Mouse (Mus musculus) MEL (cell line): ENCODE measurements around the gene Cmklr1. TPM values are rescaled to one million over a fixed set of nuclear protein-coding genes. Genes with fewer than 3 reads are reported as not detected.

Experiments
- DNase-seq: peaks from one replicate; pipeline ENCODE4 v3.0.0; 2011; ENCODE audit warnings: low read depth, low spot score
- H3K27ac ChIP-seq: 2 replicates; pipeline ENCODE4 v1.5.1; 2012; ENCODE audit warnings: low read depth, mild to moderate bottlenecking, control low read depth, low read length, moderate library complexity; ENCODE audit not compliant: control insufficient read depth
- H3K27me3 ChIP-seq, 2 experiments: fragments of 150-350 bp in 1 of 2; sonication (generic) in 1 of 2; 2 replicates each; pipeline ENCODE4 v1.6.1; 2012; ENCODE audit warnings: low read length in 2 of 2, mild to moderate bottlenecking in 2 of 2, improper control_type of control experiment in 1 of 2, moderate library complexity in 1 of 2; ENCODE audit not compliant: insufficient read depth in 2 of 2, control insufficient read depth in 1 of 2
- H3K36me3 ChIP-seq, 2 experiments: 2 replicates each; pipeline ENCODE4 v1.6.1; 2012 to 2014; ENCODE audit warnings: low read length in 2 of 2, improper control_type of control experiment in 1 of 2, inconsistent platforms in 1 of 2, mild to moderate bottlenecking in 1 of 2; ENCODE audit not compliant: insufficient read depth in 2 of 2, control insufficient read depth in 1 of 2
- H3K4me1 ChIP-seq, 2 experiments: fragments of 150-350 bp in 1 of 2; sonication (generic) in 1 of 2; 2 replicates each; pipeline ENCODE4 v1.6.1; 2012; ENCODE audit warnings: low read length in 2 of 2, improper control_type of control experiment in 1 of 2, mild to moderate bottlenecking in 1 of 2; ENCODE audit not compliant: insufficient read depth in 2 of 2, control insufficient read depth in 1 of 2
- H3K4me3 ChIP-seq, 2 experiments: fragments of 150-350 bp in 1 of 2; sonication (generic) in 1 of 2; 2 replicates each; pipeline ENCODE4 v1.5.1; 2012; ENCODE audit warnings: low read depth in 2 of 2, low read length in 2 of 2, mild to moderate bottlenecking in 2 of 2, moderate library complexity in 2 of 2, control low read depth in 1 of 2, improper control_type of control experiment in 1 of 2; ENCODE audit not compliant: control insufficient read depth in 1 of 2, insufficient read depth in 1 of 2
- H3K79me2 ChIP-seq: 2 replicates; pipeline ENCODE4 v1.6.1; 2012; ENCODE audit warnings: mild to moderate bottlenecking, low read length, moderate library complexity; ENCODE audit not compliant: control insufficient read depth, poor library complexity, insufficient read depth
- H3K9ac ChIP-seq: 2 replicates; pipeline ENCODE4 v1.6.1; 2012; ENCODE audit warnings: low read depth, mild to moderate bottlenecking, control low read depth, low read length, moderate library complexity; ENCODE audit not compliant: control insufficient read depth, poor library complexity, severe bottlenecking
- H3K9me3 ChIP-seq: fragments of 150-350 bp; sonication (generic); replicated peaks from 2 replicates; pipeline ENCODE4 v1.6.1; 2012; ENCODE audit warnings: mild to moderate bottlenecking, low read length, improper control_type of control experiment, moderate library complexity; ENCODE audit not compliant: insufficient read depth
- CHD2 ChIP-seq: IDR thresholded peaks from 2 replicates; pipeline ENCODE4 v1.6.1; 2011; ENCODE audit warnings: low read length, improper control_type of control experiment
- E2F4 ChIP-seq: IDR thresholded peaks from 2 replicates; pipeline ENCODE4 v1.6.1; 2011; ENCODE audit warnings: low read depth, low read length, improper control_type of control experiment, borderline replicate concordance
- GABPA ChIP-seq: IDR thresholded peaks from 2 replicates; pipeline ENCODE4 v1.6.1; 2012; ENCODE audit warnings: low read depth, mild to moderate bottlenecking, inconsistent platforms, low read length, improper control_type of control experiment, moderate library complexity
- GATA1 ChIP-seq: IDR thresholded peaks from 2 replicates; pipeline ENCODE4 v1.6.1; 2011; ENCODE audit warnings: low read depth, low read length, improper control_type of control experiment
- JUND ChIP-seq: IDR thresholded peaks from 2 replicates; pipeline ENCODE4 v1.6.1; 2011; ENCODE audit warnings: low read depth, mild to moderate bottlenecking, improper control_type of control experiment, low read length
- KAT2A ChIP-seq: conservative IDR thresholded peaks from 2 replicates; pipeline ENCODE4 v1.6.1; 2012; ENCODE audit warnings: low read depth, low read length, improper control_type of control experiment, inconsistent platforms
- MAZ ChIP-seq: IDR thresholded peaks from 2 replicates; pipeline ENCODE4 v1.6.1; 2012; ENCODE audit warnings: low read depth, mild to moderate bottlenecking, inconsistent platforms, low read length, improper control_type of control experiment
- MXI1 ChIP-seq: IDR thresholded peaks from 2 replicates; pipeline ENCODE4 v1.6.1; 2011; ENCODE audit warnings: mild to moderate bottlenecking, low read depth, low read length, improper control_type of control experiment
- MYB ChIP-seq: IDR thresholded peaks from 2 replicates; pipeline ENCODE4 v1.6.1; 2011; ENCODE audit warnings: mild to moderate bottlenecking, low read depth, low read length, improper control_type of control experiment
- NELFE ChIP-seq: IDR thresholded peaks from 2 replicates; pipeline ENCODE4 v1.6.1; 2011; ENCODE audit warnings: low read depth, low read length, improper control_type of control experiment
- NRF1 ChIP-seq: IDR thresholded peaks from 2 replicates; pipeline ENCODE4 v1.6.1; 2014; ENCODE audit warnings: low read depth, mild to moderate bottlenecking, inconsistent platforms, low read length, improper control_type of control experiment, moderate library complexity; ENCODE audit not compliant: poor library complexity, insufficient read depth, severe bottlenecking
- POLR2A ChIP-seq, 2 experiments: IDR thresholded peaks; 2 replicates each; pipeline ENCODE4 v1.6.1; 2011 to 2012; ENCODE audit warnings: low read length in 2 of 2, mild to moderate bottlenecking in 2 of 2, control low read depth in 1 of 2, improper control_type of control experiment in 1 of 2, low read depth in 1 of 2, moderate library complexity in 1 of 2; ENCODE audit not compliant: control insufficient read depth in 1 of 2, insufficient read depth in 1 of 2, poor library complexity in 1 of 2
- SMC3 ChIP-seq: IDR thresholded peaks from 2 replicates; pipeline ENCODE4 v1.6.1; 2011; ENCODE audit warnings: low read depth, low read length, improper control_type of control experiment
- USF1 ChIP-seq: IDR thresholded peaks from 2 replicates; pipeline ENCODE4 v1.6.1; 2014; ENCODE audit warnings: low read depth, mild to moderate bottlenecking, inconsistent platforms, low read length, improper control_type of control experiment, moderate library complexity
- ZMIZ1 ChIP-seq: IDR thresholded peaks from 2 replicates; pipeline ENCODE4 v1.6.1; 2012; ENCODE audit warnings: low read depth, mild to moderate bottlenecking, inconsistent platforms, low read length, improper control_type of control experiment, moderate library complexity
- polyA plus RNA-seq, 2 experiments: library from polyadenylated mRNA; stranded (reverse) in 1 of 2; unstranded in 1 of 2; fragments of >175 nt in 1 of 2; fragments of >200 nt in 1 of 2; gene quantifications; 2 replicates each; pipeline versions ENCODE4 v1.2.1 to v1.2.4; 2012; ENCODE audit warnings: low replicate concordance in 2 of 2, low read depth in 1 of 2; ENCODE audit not compliant: insufficient read length in 2 of 2, insufficient read depth in 1 of 2, missing spikeins in 1 of 2
- total RNA-seq: library from RNA; depleted of rRNA; stranded (reverse); fragments of 300-350 nt; gene quantifications from 2 replicates; pipeline ENCODE4 v1.2.3, GENCODE M21; 2012; rRNA removed

The Cmklr1 gene
- total RNA-seq: not detected in 2 replicates
- polyA plus RNA-seq: not detected

DNA sequence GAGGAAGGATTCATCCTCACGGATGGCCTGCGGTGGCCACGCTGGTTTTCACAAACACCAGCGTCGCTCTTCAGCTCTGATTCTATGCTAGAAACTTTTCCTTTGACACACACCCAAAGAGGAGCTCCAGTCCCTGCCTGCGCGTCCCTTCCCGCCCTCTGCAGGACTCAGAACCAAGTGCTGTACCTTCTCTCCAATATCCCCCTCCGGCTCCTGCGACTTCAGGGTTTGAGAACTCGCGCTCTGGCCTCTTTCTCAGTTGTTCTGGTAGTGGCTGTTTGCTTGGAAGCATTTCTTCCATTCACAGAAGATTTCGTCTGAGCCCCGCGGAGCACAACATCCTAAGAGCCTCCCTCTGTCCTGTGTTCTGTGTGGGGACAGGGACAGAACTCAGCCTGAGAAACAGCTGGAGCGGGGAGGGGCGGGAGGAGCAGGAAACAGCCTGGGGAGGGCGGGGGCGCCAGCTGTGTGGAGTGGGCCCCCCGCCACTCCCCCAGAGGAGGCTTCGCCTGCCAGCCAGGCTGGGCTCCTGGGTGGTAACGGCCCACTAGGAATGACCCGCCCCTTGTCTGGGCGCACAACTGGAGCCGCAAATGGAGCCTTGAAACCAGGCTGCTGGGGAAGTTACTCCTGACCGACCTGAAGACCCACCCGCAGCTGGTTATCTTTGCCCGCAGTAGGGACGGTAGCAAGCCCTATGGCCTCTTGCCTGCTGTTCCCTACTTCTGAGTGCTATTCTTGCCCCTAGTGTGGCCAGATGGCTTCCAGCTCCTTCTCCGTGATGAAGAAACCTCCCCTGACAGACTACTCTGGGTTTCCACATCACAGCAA, at the start of gene Cmklr1:
Gene Cmklr1 (minus strand): TSS at position 392 of the 831 bp plus-strand sequence.
- no peaks in the 10 kb centered on the region for H3K9me3 ChIP-seq
- H3K4me1 ChIP-seq: no peaks in the 10 kb centered on the region
- no peak within 1 kb of the TSS for H3K27ac ChIP-seq
- H3K4me3 ChIP-seq: no peak within 1 kb of the TSS
- TF ChIP-seq NRF1 (no peak), E2F4 (no peak), GATA1 (no peak), JUND (no peak), KAT2A (no peak), CHD2 (no peak), GABPA (no peak), MAZ (no peak), MXI1 (no peak), NELFE (no peak), ZMIZ1 (no peak), POLR2A (IDR thresholded peaks at IDR 0.05; ENCODE audit: control insufficient read depth in 1 of 2, insufficient read depth in 1 of 2, low read depth in 1 of 2, low read length in 2 of 2, poor library complexity in 1 of 2) (no peak)
- TF ChIP-seq, all 39 proteins: peak for 0
- H3K27me3 ChIP-seq: no peaks in the 10 kb centered on the region
- H3K79me2 ChIP-seq: no peaks in the 10 kb centered on the region
- no peak for DNase-seq
- no peak within 1 kb of the TSS for H3K9ac ChIP-seq
- no peaks in the 10 kb centered on the region for H3K36me3 ChIP-seq

DNA sequence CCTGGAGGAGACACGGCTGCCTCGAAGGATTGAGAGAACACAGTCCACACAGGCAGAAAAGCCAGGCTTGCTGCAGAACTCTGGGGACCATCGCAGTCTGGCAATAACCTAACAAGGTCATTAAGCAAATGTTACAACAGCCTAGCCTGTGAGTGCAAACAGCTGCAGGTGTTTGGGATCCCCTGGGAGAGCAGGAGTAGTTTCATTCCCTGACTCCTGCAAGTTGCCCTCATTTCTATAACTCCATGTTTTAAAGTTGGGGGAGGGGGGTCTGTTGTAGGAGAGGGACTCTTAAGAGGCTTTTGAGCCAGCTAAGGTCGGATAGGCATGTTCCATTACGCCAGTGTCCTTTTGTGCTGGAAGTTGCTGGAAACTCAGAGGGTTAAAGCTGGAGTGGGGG, 44.2 kb upstream of the Cmklr1 start:
- Histone ChIP-seq H3K9ac (no peak overlapping the region), H3K9me3 (no peaks in the 10 kb centered on the region)
- TF ChIP-seq USF1 (no peak), MYB (no peak), SMC3 (no peak)

More for the DNA sequence above, 44.2 kb upstream of the Cmklr1 start:
- no peaks in the 10 kb centered on the region for H3K36me3 ChIP-seq
- H3K4me3 ChIP-seq: no peak overlapping the region
- DNase-seq: no peak
- H3K27me3 ChIP-seq: no peaks in the 10 kb centered on the region; a peak in 1 of 4 replicates
- no peaks in the 10 kb centered on the region for H3K79me2 ChIP-seq
- H3K27ac ChIP-seq: no peak overlapping the region
- no peaks in the 10 kb centered on the region for H3K4me1 ChIP-seq
